ENCODE assay signal across 21 mouse cellular contexts in the genomic region with DNA sequence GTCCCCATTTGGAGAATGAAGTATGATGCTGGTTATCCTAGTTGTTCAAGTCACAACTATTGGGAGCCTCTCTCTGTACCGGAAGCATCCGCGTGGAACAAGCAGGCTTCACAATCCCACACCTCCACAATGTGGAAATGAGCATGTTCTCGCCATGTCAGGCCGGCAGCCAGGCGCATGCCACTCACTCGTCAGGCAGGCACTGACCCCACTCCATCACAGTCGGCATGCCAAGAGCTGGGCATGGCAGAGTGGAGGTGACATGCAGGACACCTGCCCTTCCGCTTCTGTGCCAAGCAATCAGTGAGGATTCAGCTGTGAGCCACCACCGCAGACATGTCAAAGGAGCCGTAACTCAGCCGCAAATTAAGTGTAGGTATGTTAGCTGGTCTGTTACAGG.
DNase-seq lines count a peak whose midpoint lies in the region; ATAC-seq and TF ChIP-seq lines count a peak whose summit lies in the region.
"Had no signal": no experiment of that assay in that cellular context is flagged by ENCODE, and none has a peak within 500 bp of the region (broad histone marks: within the 10 kb centered on the region; RNA-seq: fewer than 3 reads in every experiment).

No protein-coding gene starts in this region.

- no peak overlapping the region for H3K4me3 ChIP-seq in forebrain, embryonic 14.5 days (ENCODE audit: low read depth, low read length)
- H3K4me3 ChIP-seq in forebrain, embryonic 11.5 days (ENCODE audit: low read depth, low read length) = no peak overlapping the region
- no peak overlapping the region for H3K4me3 ChIP-seq in left cerebral cortex, adult 2 months
- H3K4me3 ChIP-seq in kidney, adult 2 months (ENCODE audit: insufficient read depth, low read depth, low read length) = no peak overlapping the region
- H3K4me3 ChIP-seq: embryonic facial prominence, embryonic 12.5 days; erythroblast, embryonic 14.5 days; heart, embryonic 10.5 days; limb, embryonic 12.5 days; liver, embryonic 12.5 days; neural tube, embryonic 15.5 days had no signal

- H3K27me3 ChIP-seq in forebrain, embryonic 14.5 days (replicated peaks; ENCODE audit: control insufficient read depth, insufficient read depth, low read length) = no peaks in the 10 kb centered on the region
- H3K27me3 ChIP-seq in forebrain, embryonic 11.5 days (ENCODE audit: control insufficient read depth, insufficient read depth, low read length) = no peaks in the 10 kb centered on the region
- H3K27me3 ChIP-seq in kidney, adult 2 months (replicated peaks; ENCODE audit: control insufficient read depth, insufficient read depth, low read length) = no peaks in the 10 kb centered on the region
- H3K27me3 ChIP-seq: embryonic facial prominence, embryonic 12.5 days; limb, embryonic 12.5 days; liver, embryonic 12.5 days; neural tube, embryonic 15.5 days had no signal

- intact Hi-C loops in left cerebral cortex, postnatal 4 days (cut with DNase I) = loop anchor here (10.0 kb wide), 1 partner anchor 746 kb away; no protein-coding TSS in a partner anchor
- intact Hi-C loops in left cerebral cortex, adult 2 months (cut with DNase I) = loop anchor here (5.0 kb wide), 2 partner anchors 213 to 738 kb away; no protein-coding TSS in a partner anchor

- TF ChIP-seq CTCF in left cerebral cortex, adult 2 months (IDR thresholded peaks at IDR 0.05) = no peak
- TF ChIP-seq CTCF in kidney, adult 2 months (conservative IDR thresholded peaks at IDR 0.05; ENCODE audit: insufficient read depth, insufficient read length, low read depth, low read length) = no peak

- no peak overlapping the region for H3K4me2 ChIP-seq in forebrain, embryonic 14.5 days (ENCODE audit: low read length)
- H3K4me2 ChIP-seq in forebrain, embryonic 11.5 days (ENCODE audit: low read depth, low read length, severe bottlenecking) = no peak overlapping the region
- H3K4me2 ChIP-seq: embryonic facial prominence, embryonic 12.5 days; limb, embryonic 12.5 days; liver, embryonic 12.5 days; neural tube, embryonic 15.5 days had no signal

- DNase-seq in forebrain, embryonic 14.5 days (ENCODE audit: low spot score) = peak; percentile 53
- DNase-seq in forebrain, embryonic 11.5 days (ENCODE audit: low spot score) = no peak
- DNase-seq in left cerebral cortex, postnatal 4 days = peak; percentile 69
- no peak for DNase-seq in left cerebral cortex, adult 2 months (ENCODE audit: extremely low spot score in 1 of 2, low spot score in 2 of 2)
- peak; percentile 85 to 91 for DNase-seq in cerebellum, postnatal 14 days
- DNase-seq in kidney, adult 2 months = no peak
- DNase-seq: adrenal gland, postnatal 10 days; kidney, postnatal 36 days; layer of hippocampus, adult 9-11 months; lung, adult 2 months had no signal

- no peak for TF ChIP-seq POLR2A in kidney, adult 2 months (IDR thresholded peaks at IDR 0.05; ENCODE audit: low read depth, low read length)

- ATAC-seq in forebrain, embryonic 14.5 days = peak; percentile 67
- ATAC-seq in forebrain, embryonic 11.5 days (replicated peaks; ENCODE audit: low FRiP score) = no peak
- ATAC-seq in inflammation-experienced regulatory T-cells, adult 6 months = no peak
- ATAC-seq: activated CD4-positive, CD25-positive, alpha-beta regulatory T cell, adult 4 months; liver, embryonic 12.5 days; midbrain, embryonic 16.5 days had no signal

- H3K9me3 ChIP-seq in forebrain, embryonic 14.5 days (replicated peaks; ENCODE audit: control insufficient read depth, low read length) = no peaks in the 10 kb centered on the region
- no peaks in the 10 kb centered on the region for H3K9me3 ChIP-seq in forebrain, embryonic 11.5 days (ENCODE audit: control insufficient read depth, low read length)
- H3K9me3 ChIP-seq: embryonic facial prominence, embryonic 12.5 days; G1E; heart, embryonic 10.5 days; limb, embryonic 12.5 days; liver, embryonic 12.5 days; neural tube, embryonic 15.5 days had no signal

- peak overlapping the region; percentile 14; the same call in 1 of the 2 replicates for H3K27ac ChIP-seq in forebrain, embryonic 14.5 days (ENCODE audit: low read depth, low read length)
- no peak overlapping the region for H3K27ac ChIP-seq in forebrain, embryonic 11.5 days (ENCODE audit: low read depth, low read length)
- H3K27ac ChIP-seq in left cerebral cortex, adult 2 months = no peak overlapping the region
- H3K27ac ChIP-seq in kidney, adult 2 months (ENCODE audit: insufficient read depth, low read depth, low read length) = no peak overlapping the region
- H3K27ac ChIP-seq: embryonic facial prominence, embryonic 12.5 days; heart, embryonic 10.5 days; limb, embryonic 12.5 days; liver, embryonic 12.5 days; neural tube, embryonic 15.5 days; stomach, postnatal 0 days had no signal

- WGBS in forebrain, embryonic 14.5 days = 69% methylated on average over 12 of the region's 12 CpGs
- 93% methylated on average over 12 of the region's 12 CpGs for WGBS in forebrain, embryonic 11.5 days
- 79% methylated on average over 12 of the region's 12 CpGs for whole genome bisulfite sequencing in kidney, adult 2 months

- no peak overlapping the region for H3K9ac ChIP-seq in forebrain, embryonic 14.5 days (ENCODE audit: low read length)
- H3K9ac ChIP-seq in forebrain, embryonic 11.5 days (ENCODE audit: low read length) = no peak overlapping the region
- H3K9ac ChIP-seq: embryonic facial prominence, embryonic 12.5 days; limb, embryonic 12.5 days; liver, embryonic 12.5 days; neural tube, embryonic 15.5 days had no signal

- H3K36me3 ChIP-seq in forebrain, embryonic 14.5 days (ENCODE audit: control insufficient read depth, insufficient read depth, low read length) = no peaks in the 10 kb centered on the region
- H3K36me3 ChIP-seq in forebrain, embryonic 11.5 days (ENCODE audit: control insufficient read depth, insufficient read depth, low read length) = no peaks in the 10 kb centered on the region
- no peaks in the 10 kb centered on the region for H3K36me3 ChIP-seq in kidney, adult 2 months (ENCODE audit: control insufficient read depth, insufficient read depth, low read length)
- H3K36me3 ChIP-seq: embryonic facial prominence, embryonic 12.5 days; G1E; heart, embryonic 10.5 days; limb, embryonic 12.5 days; liver, embryonic 12.5 days; neural tube, embryonic 15.5 days had no signal

- H3K4me1 ChIP-seq in forebrain, embryonic 14.5 days (ENCODE audit: control insufficient read depth, insufficient read depth, low read length) = peaks cover 3% of the 10 kb centered on the region; the same call in 1 of the 2 replicates
- no peaks in the 10 kb centered on the region for H3K4me1 ChIP-seq in forebrain, embryonic 11.5 days (replicated peaks; ENCODE audit: control insufficient read depth, insufficient read depth, low read length)
- no peaks in the 10 kb centered on the region for H3K4me1 ChIP-seq in kidney, adult 2 months (ENCODE audit: control insufficient read depth, insufficient read depth, low read length)
- H3K4me1 ChIP-seq: embryonic facial prominence, embryonic 12.5 days; heart, embryonic 10.5 days; liver, embryonic 12.5 days had no signal

Comparison
In these comparisons a context has a peak if more than half of its experiments do, and no peak if none do; other contexts are left out.
1. DNase-seq: peak in forebrain, embryonic 14.5 days (single experiment), left cerebral cortex, postnatal 4 days (single experiment) and cerebellum, postnatal 14 days (2 of 2); none in forebrain, embryonic 11.5 days (single experiment), left cerebral cortex, adult 2 months (0 of 2) and kidney, adult 2 months (single experiment).